Mouse (Mus musculus) adrenal gland, adult 8-10 months (tissue): ENCODE measurements around the gene Mybpc3. TPM values are rescaled to one million over a fixed set of nuclear protein-coding genes. Genes with fewer than 3 reads are reported as not detected.
A peak's percentile ranks its signal among the peaks of the same experiment; 100 is the strongest.

Experiments
- DNase-seq: peaks from one replicate; pipeline ENCODE4 v3.0.0; 2022
- total RNA-seq, 4 experiments: library from RNA; stranded (reverse); gene quantifications; 2 replicates each; pipeline ENCODE4 v1.2.4; 2022

Gene Mybpc3
- total RNA-seq, 4 experiments from 2014 or later = 0.09 to 0.62 (median 0.26) TPM

DNA sequence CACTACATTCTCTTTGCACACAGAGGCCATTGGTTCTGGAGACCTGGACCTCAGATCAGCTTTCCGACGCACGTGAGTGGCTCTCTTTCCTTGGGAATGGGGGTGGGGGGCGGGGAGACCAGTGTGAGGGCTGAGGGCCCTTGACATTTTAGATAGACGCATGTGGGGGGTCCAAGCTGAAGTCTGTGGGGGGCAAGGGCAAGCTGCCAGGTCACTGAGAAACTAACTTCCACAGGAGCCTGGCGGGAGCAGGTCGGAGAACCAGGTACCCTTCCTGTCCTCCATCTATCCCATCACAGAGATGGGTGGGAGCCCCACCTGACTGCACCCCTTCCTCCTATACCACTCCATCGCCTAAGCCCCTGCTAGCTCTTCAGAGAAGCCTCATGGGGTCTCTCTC lies 3.6 kb downstream of the Mybpc3 start:
- no peak for DNase-seq

- no peak for DNase-seq
Measured at GRCm38 (mm10) chr2:91123521-91123920, 5.6 kb downstream of the Mybpc3 start.

DNA sequence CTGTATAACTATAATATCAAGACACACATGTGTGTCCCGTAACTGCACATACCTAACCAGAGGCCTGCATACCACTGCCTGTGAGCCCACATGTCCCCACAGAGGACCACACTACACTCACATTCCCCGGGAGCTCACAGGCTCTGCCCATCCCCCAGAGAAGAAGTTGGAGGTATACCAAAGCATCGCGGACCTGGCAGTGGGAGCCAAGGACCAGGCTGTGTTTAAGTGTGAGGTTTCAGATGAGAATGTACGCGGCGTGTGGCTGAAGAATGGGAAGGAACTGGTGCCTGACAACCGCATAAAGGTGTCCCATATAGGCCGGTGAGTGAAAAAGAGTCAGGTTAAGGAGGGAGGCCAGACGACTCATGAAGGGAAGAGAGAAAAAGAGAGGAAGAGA lies 7.2 kb downstream of the Mybpc3 start:
- DNase-seq = no peak

GRCm38 (mm10) chr2:91128761-91129160 lies 10.8 kb downstream of the Mybpc3 start:
- no peak for DNase-seq

DNA sequence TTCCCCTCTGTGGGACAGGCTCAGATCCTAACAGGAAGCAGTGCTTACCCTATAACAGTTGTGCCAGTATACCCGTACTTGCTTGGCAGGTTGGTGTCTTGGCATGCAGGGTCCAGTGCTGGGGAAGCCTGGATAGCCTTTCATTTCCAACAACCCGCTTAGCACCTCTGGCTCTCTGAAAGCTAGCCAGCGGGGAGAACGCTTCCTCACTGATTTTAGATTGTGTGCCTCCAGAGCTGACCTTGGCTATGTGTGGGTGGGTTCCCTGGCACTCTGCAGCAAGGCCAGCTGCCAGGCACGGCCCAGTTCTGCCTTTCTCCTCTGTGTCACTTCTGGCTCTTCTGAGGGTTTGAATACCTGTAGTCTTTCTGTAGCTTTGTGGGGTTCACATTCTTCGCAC lies 12.2 kb downstream of the Mybpc3 start:
- DNase-seq = no peak

- DNase-seq = no peak
Measured at GRCm38 (mm10) chr2:91131251-91131650, 13.3 kb downstream of the Mybpc3 start.

GRCm38 (mm10) chr2:91132035-91132434 lies 14.1 kb downstream of the Mybpc3 start:
- DNase-seq = no peak

DNA sequence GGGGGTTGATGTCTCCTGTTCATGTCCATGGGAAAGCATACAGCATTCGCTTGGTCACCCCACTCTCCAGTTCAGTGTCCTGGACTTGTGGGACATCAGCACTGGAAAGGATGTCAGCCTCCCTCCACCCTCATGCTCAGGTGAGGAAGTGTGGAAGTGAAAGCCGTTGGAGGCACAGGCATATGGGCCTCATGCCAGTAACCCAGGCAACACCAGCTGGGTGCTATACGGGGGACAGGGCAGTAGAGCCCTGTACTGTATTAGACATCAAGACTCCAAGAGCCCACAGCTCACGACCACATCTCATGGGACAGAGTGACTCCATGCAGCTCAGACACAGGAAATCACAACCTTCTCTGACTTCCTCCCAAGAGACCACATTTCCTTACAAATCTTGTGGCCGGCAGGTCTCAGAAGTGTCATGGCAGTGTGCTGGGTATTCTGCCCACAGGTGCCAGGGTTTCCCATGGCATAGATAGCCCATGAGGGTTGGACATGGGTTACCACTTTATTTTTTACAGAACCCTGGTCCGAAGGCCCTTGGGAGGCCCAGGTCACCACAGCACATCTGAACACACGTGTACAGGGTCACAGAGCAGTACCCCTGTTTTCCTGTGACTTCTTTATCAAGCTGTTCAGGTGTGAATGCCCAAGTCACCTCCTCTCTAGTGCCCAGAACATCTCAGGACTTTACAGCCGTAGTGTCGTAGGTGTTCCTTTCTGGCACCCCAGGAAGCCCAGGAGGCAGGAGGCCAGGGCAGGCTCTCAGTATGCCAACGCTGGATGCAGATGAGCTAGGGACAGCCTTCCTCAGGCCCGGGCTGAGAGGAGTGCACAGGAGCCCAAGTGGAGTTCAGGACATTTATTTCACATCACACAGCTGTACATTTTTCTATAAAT lies 18.8 kb downstream of the Mybpc3 start:
- DNase-seq = no peak

- no peak for DNase-seq
Measured at GRCm38 (mm10) chr2:91137481-91137880, 19.5 kb downstream of the Mybpc3 start.

DNA sequence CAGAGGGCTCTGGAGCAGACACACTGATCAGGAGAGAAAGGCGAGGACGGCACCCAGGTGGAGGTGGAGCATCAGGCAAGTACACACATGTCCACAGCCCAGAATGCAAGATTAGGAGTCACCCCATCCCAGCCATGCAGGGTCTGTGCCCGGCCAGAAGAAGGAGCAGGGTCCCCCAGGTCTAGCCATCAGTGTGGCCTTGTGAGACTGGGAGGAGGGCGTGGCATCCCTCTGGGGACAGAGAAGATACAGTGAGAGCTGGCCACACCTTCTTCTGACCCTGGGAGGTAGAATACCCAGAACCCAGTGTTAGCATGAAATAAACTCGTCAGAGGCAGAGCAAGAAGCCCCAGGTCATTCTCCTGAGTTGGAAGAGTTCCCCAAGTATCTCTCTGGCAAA lies 21.4 kb downstream of the Mybpc3 start:
- DNase-seq = no peak

GRCm38 (mm10) chr2:91139764-91140163 lies 21.8 kb downstream of the Mybpc3 start:
- no peak for DNase-seq

DNA sequence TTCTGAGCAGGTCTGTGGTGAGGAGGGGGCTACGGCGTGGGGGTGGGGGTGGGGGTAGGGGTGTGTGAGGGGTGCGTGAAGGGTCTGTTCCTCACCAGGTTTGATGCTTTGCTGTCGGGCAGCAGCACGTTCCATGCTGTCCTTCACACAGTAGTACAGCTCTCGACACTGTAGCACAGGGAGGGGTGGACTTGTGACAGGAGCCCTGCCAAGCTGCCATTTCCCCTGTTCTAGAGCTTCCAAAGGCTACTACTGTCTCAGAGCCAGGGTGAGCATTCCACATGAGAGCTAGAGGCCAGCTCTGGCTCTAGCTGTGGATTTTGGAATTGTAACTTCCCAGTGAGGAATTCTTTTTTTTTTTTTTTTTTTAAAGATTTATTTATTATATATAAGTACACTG lies 25.0 kb downstream of the Mybpc3 start:
- no peak for DNase-seq

GRCm38 (mm10) chr2:91143401-91143800 lies 25.5 kb downstream of the Mybpc3 start:
- DNase-seq = no peak

DNA sequence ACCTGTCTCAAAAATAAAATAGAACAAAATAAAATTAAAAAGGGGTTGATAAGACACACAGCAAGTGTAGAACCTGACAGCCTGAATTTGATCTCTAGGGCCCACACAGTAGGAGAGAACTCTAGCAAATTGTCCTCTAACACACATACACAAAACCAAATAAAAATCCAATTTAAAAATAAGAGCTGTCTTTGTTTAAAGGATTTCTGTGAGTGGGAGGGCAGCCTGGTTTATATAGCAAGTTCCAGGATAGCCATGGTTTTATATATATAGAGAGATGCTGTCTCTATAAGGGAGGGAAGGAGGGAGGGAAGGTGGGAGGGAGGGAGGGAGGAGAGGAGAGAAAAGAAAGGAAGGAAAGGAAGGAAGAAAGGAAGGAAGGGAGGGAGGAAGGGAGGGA lies 30.2 kb downstream of the Mybpc3 start:
- no peak for DNase-seq

DNA sequence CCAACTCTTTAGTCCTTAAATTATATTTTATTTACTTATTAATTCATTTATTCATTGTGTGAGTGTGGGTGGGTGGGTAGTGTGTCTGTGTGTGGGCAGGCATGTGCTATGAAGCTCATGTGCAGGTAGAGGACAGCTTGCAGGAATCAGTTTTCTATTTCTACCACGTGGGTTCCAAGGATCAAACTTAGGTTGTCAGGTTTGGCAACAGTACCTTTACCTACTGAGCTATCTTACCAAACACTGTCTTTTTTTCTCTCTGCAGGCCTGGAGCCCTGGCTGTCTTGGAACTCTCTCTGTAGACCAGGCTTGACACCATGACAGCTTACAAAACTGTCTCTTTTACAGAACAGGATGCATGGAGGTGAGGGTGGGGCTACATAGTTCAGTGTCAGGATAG lies 33.4 kb downstream of the Mybpc3 start:
- no peak for DNase-seq

DNA sequence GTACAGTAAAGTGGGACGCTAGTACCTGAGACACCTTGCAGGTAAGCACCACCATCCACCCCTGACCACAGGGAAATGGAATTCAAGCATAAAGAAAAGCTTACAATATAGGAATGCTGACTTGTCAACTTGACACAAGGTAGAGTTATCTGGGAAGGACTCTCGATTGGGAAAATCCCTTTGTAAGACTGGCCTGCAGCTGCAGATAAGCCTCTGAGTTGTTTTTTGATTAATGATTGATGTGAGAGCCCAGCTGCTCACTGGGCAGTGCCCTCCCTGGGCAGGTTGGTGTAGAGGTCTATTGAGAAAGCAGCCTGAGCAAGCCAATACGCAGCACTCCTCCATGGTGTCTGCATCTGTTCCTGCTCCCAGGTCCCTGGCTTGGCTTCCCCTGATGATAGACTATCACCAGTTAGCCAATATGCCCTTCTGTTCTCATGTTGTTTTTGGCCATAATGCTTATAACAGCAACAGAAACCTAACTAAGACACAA lies 35.0 kb downstream of the Mybpc3 start:
- no peak for DNase-seq

DNA sequence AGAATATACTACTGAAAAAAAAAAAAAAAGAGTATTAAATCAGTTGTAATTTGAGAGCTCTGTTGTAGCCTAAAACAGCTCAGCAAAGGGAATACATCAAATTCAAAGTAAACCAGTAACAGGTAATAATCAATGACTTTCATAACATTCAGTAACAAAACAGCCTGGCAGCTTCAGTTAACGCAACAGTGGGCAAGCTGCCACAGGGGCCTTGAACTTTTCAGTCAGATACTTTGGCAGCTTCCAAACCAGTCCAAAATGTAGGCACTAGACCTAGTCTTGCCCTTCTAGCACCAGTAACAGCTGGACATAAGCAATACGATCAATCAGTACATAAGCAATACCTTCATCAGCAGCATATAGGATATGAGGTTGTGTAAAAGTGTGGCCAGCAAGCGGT lies 36.1 kb downstream of the Mybpc3 start:
- DNase-seq = peak; percentile 66

DNA sequence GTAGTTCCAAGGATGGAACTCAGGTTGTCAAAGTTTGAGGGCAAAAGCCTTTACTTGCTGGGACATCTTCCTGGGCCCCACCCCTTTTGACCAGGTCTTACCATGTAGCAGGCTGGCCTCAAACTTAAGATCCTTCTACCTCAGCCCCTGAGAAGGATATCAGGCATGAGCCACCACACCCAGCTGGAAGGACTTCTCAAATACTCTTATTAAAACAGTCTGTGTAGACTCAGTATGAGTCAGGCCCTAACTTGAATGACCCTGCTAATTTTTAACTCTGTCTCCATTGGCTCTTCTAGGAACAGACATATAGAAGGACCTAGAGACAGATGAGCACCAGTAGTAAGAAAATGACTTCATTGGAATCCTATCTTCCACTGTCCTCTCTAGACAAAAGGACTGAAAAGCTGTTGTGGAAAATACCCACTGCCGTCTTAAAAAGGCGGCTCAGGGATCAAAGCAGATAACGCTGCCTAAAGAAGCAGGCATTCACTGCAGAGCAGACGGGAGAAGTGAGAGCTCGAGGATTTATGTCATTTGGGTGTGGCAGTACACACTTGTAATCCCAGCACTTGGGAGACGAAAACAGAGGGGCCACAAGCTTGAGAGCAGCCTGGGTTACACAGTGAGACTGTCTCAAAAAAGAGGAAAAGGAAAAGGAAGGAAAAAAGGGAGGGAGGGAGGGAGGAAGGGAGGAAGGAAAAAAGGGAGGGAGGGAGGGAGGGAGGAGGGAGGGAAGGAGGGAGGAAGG lies 39.2 kb downstream of the Mybpc3 start:
- no peak for DNase-seq

DNA sequence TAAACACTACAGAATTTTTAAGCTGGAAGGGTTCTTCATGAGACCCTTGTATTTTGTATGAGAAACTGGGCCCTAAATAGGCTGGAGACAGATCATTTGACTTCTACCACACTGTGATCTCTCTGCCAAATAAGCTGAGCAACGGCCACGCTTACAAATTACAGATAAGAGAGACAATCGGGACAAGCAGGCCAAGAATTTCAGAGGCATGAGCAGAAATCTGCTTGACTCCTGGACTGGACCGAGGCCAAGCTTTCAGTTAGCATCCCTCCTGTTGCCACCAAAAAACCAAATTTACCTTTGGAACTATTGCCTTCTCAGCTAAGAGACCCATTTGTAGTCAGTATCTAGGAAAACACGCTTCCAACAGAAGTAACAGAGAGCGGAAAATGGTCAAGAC lies 42.6 kb downstream of the Mybpc3 start:
- DNase-seq = no peak

GRCm38 (mm10) chr2:91162952-91163351 lies 45.0 kb downstream of the Mybpc3 start:
- no peak for DNase-seq

DNA sequence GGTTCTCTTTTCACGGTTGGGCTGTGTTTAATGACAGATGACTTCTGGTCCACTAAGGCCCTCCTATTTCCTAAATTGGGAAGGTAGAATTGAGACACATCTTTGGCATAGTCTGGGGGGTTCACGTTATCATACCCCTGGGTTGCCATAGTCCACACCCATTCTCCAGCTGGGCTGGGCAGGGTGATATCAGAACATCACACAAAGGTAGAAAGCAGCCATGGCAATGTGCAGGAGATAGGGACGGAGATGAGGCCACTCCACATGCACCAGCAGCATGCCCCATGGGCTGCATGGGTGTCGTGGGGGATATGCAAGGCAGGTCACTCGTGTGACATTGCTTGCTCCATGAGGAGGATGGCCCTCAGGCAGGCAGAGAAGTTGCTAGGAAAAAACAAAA lies 45.6 kb downstream of the Mybpc3 start:
- DNase-seq = no peak

GRCm38 (mm10) chr2:91164991-91165390 lies 47.0 kb downstream of the Mybpc3 start:
- no peak for DNase-seq

DNA sequence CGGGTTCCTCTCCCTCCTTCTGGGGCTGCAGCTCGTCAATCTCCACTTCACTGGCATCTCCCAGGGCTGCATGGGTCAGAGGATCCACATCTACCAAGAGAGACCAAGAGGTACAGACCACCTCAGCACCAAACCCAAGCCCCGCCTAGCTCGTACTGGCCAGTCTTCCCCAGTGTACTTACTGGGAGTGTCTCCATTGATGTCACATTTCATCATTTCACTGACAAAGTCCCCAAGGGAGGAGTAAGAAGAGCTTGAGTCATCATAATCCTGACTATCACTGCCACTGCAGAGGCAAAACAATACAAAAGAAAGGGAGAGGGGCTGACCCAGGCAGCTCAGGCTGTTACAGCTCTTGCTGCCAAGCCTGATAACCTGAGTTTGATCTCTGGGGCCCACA lies 49.7 kb downstream of the Mybpc3 start:
- DNase-seq = no peak
